Mouse (Mus musculus): ENCODE results near the gene Dmgdh.

DNA sequence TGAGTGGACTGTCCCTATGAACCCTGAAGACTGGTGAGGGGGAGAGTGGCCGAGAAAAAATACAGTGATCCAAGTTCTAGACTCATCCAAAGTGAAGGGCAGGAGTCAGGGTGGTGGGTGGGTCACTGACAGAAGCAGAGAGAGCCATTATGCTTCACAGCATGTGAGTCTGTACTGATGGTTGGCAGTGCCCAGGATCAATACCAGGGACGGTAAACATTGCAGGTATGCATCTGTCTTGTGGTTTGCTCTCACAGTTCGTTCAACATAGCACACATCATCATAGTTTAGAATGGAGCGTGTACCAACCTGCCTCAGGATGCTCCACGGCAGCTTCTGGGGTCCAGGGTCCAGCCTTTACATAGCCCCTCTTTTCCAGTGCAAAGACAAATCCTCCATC, 41.3 kb upstream of the Dmgdh start:
- TF ChIP-seq CTCF (IDR thresholded peaks at IDR 0.05; ENCODE audit: borderline replicate concordance, insufficient read depth, low read length) (no peak), POLR2A (IDR thresholded peaks at IDR 0.05; ENCODE audit: low read depth, low read length) (no peak)

All from embryonic fibroblast, embryonic 13.5 days (primary cell).